Mouse (Mus musculus) colon, adult 2 months (tissue): Measurements from ENCODE around the gene Cpm. TPM values are rescaled to one million over a fixed set of nuclear protein-coding genes. Genes with fewer than 3 reads are reported as not detected.

Experiments
- polyA plus RNA-seq: library from polyadenylated mRNA; depleted of rRNA; stranded (reverse); fragments of >200 nt; gene quantifications from 2 replicates; pipeline ENCODE4 v1.2.3, GENCODE M21; 2012; rRNA removed

The Cpm gene
- polyA plus RNA-seq, result 28.0 and 29.3 TPM in 2 replicates

DNA sequence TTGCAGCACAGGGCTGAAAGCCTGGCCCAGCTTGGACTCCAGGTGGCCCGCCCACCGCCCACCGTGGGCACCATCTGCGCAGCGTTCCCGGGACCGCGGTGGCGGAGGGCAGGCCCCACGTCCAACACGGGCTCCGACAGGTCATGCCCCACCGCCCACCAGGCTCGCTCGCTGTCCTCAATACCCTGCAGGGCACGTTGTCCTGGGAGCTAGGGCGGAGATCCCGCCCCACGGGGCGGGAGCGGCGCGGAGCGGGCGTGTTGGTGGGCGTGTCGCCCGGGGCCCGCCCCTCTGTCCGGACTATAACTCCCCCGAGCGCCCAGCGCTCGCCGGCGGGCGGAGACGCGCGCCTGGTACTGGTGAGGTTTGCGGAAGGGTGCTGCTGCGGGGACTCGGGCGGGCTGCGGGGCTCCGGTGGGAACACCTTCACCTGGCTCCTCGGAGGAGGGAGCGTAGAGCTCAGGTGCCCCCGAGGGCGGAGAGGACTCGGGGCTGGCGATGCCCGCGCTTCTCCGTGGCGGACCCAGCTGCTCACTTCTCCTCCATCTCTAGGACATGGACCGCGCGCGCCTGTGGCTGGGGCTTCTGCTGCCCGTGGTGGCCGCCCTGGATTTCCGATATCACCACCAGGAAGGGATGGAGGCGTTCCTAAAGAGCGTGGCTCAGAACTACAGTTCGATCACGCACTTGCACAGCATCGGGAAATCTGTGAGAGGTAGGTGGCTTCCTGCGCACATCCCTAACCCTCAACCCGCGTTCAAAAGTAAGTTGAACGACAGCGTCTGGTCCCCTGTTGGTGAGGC, at the start of gene Cpm:
Gene Cpm, plus strand, starts transcription at position 332 of the 803 bp plus-strand sequence.

DNA sequence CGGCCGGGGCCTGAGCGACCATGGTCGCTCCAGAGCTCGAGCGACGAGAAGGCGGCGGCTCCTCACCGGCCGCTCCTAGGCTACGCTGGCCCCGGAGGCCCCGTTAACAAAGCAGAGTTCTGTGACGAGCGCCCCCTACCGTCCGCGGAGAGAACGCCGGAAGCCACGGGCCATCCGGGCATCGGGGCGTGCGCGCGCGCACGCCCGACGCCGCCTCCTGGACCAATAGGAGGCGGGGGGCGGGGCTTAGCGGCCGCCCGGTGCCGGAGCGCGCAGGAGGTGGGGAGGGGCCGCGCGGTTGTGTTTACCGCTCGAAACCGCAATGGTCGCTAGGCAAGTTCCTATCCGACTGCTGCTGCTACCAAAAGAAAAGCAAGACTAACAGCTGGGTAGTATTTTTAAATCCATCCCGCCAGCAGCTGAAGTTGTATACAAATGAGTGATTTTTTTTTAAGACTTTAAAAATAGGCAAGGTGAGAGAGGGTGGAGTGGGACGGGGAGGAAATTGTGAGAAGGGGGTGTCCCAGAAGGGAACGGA, 81.4 kb downstream of the Cpm start, which contains the start of gene Mdm2:
Gene Mdm2, minus strand, starts transcription at position 155 of the 538 bp plus-strand sequence.

Other genes starting within 250 kb of the Cpm start
- gene Cpsf6, start 249.5 kb upstream of the Cpm start, polyA plus RNA-seq, result 32.4 and 57.4 TPM in 2 replicates
- gene Mdm2, start 81.3 kb downstream of the Cpm start, polyA plus RNA-seq, result 50.9 and 54.3 TPM in 2 replicates
- gene Slc35e3, start 116.9 kb downstream of the Cpm start, polyA plus RNA-seq, result 15.2 and 15.3 TPM in 2 replicates
- gene Nup107, start 163.2 kb downstream of the Cpm start, polyA plus RNA-seq, result 2.8 and 3.4 TPM in 2 replicates
- 24.4 and 32.1 TPM in 2 replicates for gene Rap1b, start 216.5 kb downstream of the Cpm start, polyA plus RNA-seq